Mouse (Mus musculus) ovary, postnatal 10 days (tissue): ENCODE data around the gene Dynlt1b.
"Not testable (repeated sequence)": the region's sequence is repeated elsewhere in the genome, so short reads cannot be mapped to it uniquely, and the experiment has no call there.

Experiments
- DNase-seq: peaks from one replicate; pipeline ENCODE4 v3.0.0; 2022; ENCODE audit warnings: low spot score

Dynlt1b gene

GRCm38 (mm10) chr17:6422805-6423204, 7.1 kb upstream of the Dynlt1b start:
- not testable (repeated sequence) for DNase-seq

- not testable (repeated sequence) for DNase-seq
These were observed 5.5 kb upstream of the Dynlt1b start for GRCm38 (mm10) chr17:6424294-6424980.

GRCm38 (mm10) chr17:6425325-6425724, 4.6 kb upstream of the Dynlt1b start:
- DNase-seq: not testable (repeated sequence)

GRCm38 (mm10) chr17:6426869-6427268, 3.0 kb upstream of the Dynlt1b start:
- DNase-seq: not testable (repeated sequence)

GRCm38 (mm10) chr17:6428926-6429325, 986 bp upstream of the Dynlt1b start:
- not testable (repeated sequence) for DNase-seq

GRCm38 (mm10) chr17:6430410-6431001, 594 bp downstream of the Dynlt1b start:
- DNase-seq: not testable (repeated sequence)

GRCm38 (mm10) chr17:6432456-6432855, 2.5 kb downstream of the Dynlt1b start:
- not testable (repeated sequence) for DNase-seq

GRCm38 (mm10) chr17:6433691-6434090, 3.8 kb downstream of the Dynlt1b start:
- not testable (repeated sequence) for DNase-seq

- DNase-seq: not testable (repeated sequence)
These were observed 8.2 kb downstream of the Dynlt1b start for GRCm38 (mm10) chr17:6438080-6438479.

- DNase-seq: not testable (repeated sequence)
These were observed 10.0 kb downstream of the Dynlt1b start for GRCm38 (mm10) chr17:6439913-6440312.

- not testable (repeated sequence) for DNase-seq
These were observed 10.7 kb downstream of the Dynlt1b start for GRCm38 (mm10) chr17:6440493-6441077.

- not testable (repeated sequence) for DNase-seq
These were observed 11.3 kb downstream of the Dynlt1b start for GRCm38 (mm10) chr17:6441254-6441653.

- DNase-seq: not testable (repeated sequence)
These were observed 12.6 kb downstream of the Dynlt1b start for GRCm38 (mm10) chr17:6442513-6442912.

- not testable (repeated sequence) for DNase-seq
These were observed 16.1 kb downstream of the Dynlt1b start for GRCm38 (mm10) chr17:6445794-6446587.

- not testable (repeated sequence) for DNase-seq
These were observed 18.4 kb downstream of the Dynlt1b start for GRCm38 (mm10) chr17:6448293-6448692.

- not testable (repeated sequence) for DNase-seq
These were observed 19.3 kb downstream of the Dynlt1b start for GRCm38 (mm10) chr17:6449166-6449565.

GRCm38 (mm10) chr17:6451205-6451604, 21.3 kb downstream of the Dynlt1b start:
- not testable (repeated sequence) for DNase-seq

- DNase-seq: not testable (repeated sequence)
These were observed 22.8 kb downstream of the Dynlt1b start for GRCm38 (mm10) chr17:6452689-6453088.

- DNase-seq: not testable (repeated sequence)
These were observed 24.8 kb downstream of the Dynlt1b start for GRCm38 (mm10) chr17:6454703-6455102.

- not testable (repeated sequence) for DNase-seq
These were observed 26.0 kb downstream of the Dynlt1b start for GRCm38 (mm10) chr17:6455883-6456282.

- not testable (repeated sequence) for DNase-seq
These were observed 26.9 kb downstream of the Dynlt1b start for GRCm38 (mm10) chr17:6456614-6457402.
